8 mouse cellular contexts compared by ENCODE assay signal in the genomic region with DNA sequence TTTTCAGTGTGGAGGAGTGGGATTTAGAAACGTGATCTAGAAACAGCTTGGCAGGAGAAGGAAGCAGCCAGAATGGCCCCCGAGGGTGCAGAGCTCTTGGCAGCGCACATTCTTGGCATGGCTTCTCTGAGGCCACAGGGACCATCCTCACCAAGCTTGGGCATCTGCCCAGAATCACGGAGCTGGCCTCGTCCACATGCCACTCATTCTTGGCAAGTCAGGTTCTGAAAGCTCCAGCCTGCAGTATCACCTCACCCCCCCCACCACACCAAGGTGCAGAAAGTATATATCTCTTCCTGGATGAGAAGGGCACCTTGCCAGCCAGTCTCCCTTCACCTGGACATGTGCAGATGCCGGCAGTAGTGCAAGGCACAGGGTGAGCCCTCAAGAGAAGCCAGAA.
DNase-seq lines count a peak whose midpoint lies in the region; ATAC-seq lines count a peak whose summit lies in the region.

No protein-coding gene starts in this region.

- H3K4me3 ChIP-seq in forebrain, embryonic 14.5 days (ENCODE audit: low read depth, low read length), result no peak overlapping the region
- H3K4me3 ChIP-seq in forebrain, embryonic 10.5 days, result no peak overlapping the region
- H3K4me3 ChIP-seq in midbrain, embryonic 14.5 days (replicated peaks; ENCODE audit: low read depth, low read length), result no peak overlapping the region
- H3K4me3 ChIP-seq in midbrain, embryonic 11.5 days (ENCODE audit: low read depth, low read length), result no peak overlapping the region

- H3K9ac ChIP-seq in forebrain, embryonic 14.5 days (ENCODE audit: low read length), result no peak overlapping the region
- H3K9ac ChIP-seq in midbrain, embryonic 14.5 days (replicated peaks; ENCODE audit: low read length), result no peak overlapping the region
- H3K9ac ChIP-seq in midbrain, embryonic 11.5 days (ENCODE audit: low read length), result no peak overlapping the region

- no peak overlapping the region for H3K4me2 ChIP-seq in forebrain, embryonic 14.5 days (ENCODE audit: low read length)
- no peak overlapping the region for H3K4me2 ChIP-seq in midbrain, embryonic 14.5 days (ENCODE audit: low read length)
- H3K4me2 ChIP-seq in midbrain, embryonic 11.5 days, result no peak overlapping the region

- no peaks in the 10 kb centered on the region for H3K27me3 ChIP-seq in forebrain, embryonic 14.5 days (replicated peaks; ENCODE audit: control insufficient read depth, insufficient read depth, low read length)
- H3K27me3 ChIP-seq in forebrain, embryonic 10.5 days (ENCODE audit: poor library complexity, severe bottlenecking), result no peaks in the 10 kb centered on the region
- no peaks in the 10 kb centered on the region for H3K27me3 ChIP-seq in midbrain, embryonic 14.5 days (ENCODE audit: control insufficient read depth, insufficient read depth, low read length)
- H3K27me3 ChIP-seq in midbrain, embryonic 11.5 days (ENCODE audit: control insufficient read depth, insufficient read depth, low read length), result no peaks in the 10 kb centered on the region

- 51% methylated on average over 6 of the region's 6 CpGs for WGBS in forebrain, embryonic 14.5 days
- 86% methylated on average over 6 of the region's 6 CpGs for WGBS in forebrain, embryonic 10.5 days
- WGBS in midbrain, embryonic 14.5 days, result 58% methylated on average over 6 of the region's 6 CpGs
- WGBS in midbrain, embryonic 11.5 days, result 72% methylated on average over 6 of the region's 6 CpGs

- no peaks in the 10 kb centered on the region for H3K36me3 ChIP-seq in forebrain, embryonic 14.5 days (ENCODE audit: control insufficient read depth, insufficient read depth, low read length)
- no peaks in the 10 kb centered on the region for H3K36me3 ChIP-seq in forebrain, embryonic 10.5 days (replicated peaks)
- H3K36me3 ChIP-seq in midbrain, embryonic 14.5 days (ENCODE audit: control insufficient read depth, insufficient read depth, low read length), result no peaks in the 10 kb centered on the region
- no peaks in the 10 kb centered on the region for H3K36me3 ChIP-seq in midbrain, embryonic 11.5 days (ENCODE audit: control insufficient read depth, insufficient read depth, low read length)

- H3K9me3 ChIP-seq in forebrain, embryonic 14.5 days (replicated peaks; ENCODE audit: control insufficient read depth, low read length), result no peaks in the 10 kb centered on the region
- H3K9me3 ChIP-seq in forebrain, embryonic 10.5 days, result no peaks in the 10 kb centered on the region
- H3K9me3 ChIP-seq in midbrain, embryonic 14.5 days (ENCODE audit: control insufficient read depth, low read length), result no peaks in the 10 kb centered on the region
- no peaks in the 10 kb centered on the region for H3K9me3 ChIP-seq in midbrain, embryonic 11.5 days (ENCODE audit: control insufficient read depth, low read length)

- DNase-seq in forebrain, embryonic 14.5 days (ENCODE audit: low spot score), result peak; percentile 81
- DNase-seq in forebrain, embryonic 10.5 days (ENCODE audit: extremely low spot score, low spot score), result no peak
- peak; percentile 63 for DNase-seq in midbrain, embryonic 14.5 days
- no peak for DNase-seq in midbrain, embryonic 11.5 days (ENCODE audit: low spot score, missing footprints)
- peak; percentile 28 to 52 for DNase-seq in heart, adult 9 months (ENCODE audit: low spot score in 2 of 2)
- peak; percentile 17 to 43 for DNase-seq in left cerebral cortex, postnatal 25 days (ENCODE audit: low spot score in 2 of 2)
- DNase-seq in thymus, postnatal 4 days, result no peak
- DNase-seq in natural killer cell, adult 2 months (ENCODE audit: low spot score in 2 of 2), result no peak

- peak; percentile 55; the same call in 1 of the 2 replicates for ATAC-seq in forebrain, embryonic 14.5 days
- no peak for ATAC-seq in midbrain, embryonic 14.5 days (ENCODE audit: low FRiP score, low TSS enrichment)
- ATAC-seq in midbrain, embryonic 11.5 days (ENCODE audit: low FRiP score), result no peak

- no peak overlapping the region for H3K27ac ChIP-seq in forebrain, embryonic 14.5 days (ENCODE audit: low read depth, low read length)
- H3K27ac ChIP-seq in forebrain, embryonic 10.5 days, result no peak overlapping the region
- H3K27ac ChIP-seq in midbrain, embryonic 14.5 days (replicated peaks; ENCODE audit: low read depth, low read length), result no peak overlapping the region
- H3K27ac ChIP-seq in midbrain, embryonic 11.5 days (ENCODE audit: low read depth, low read length), result no peak overlapping the region

- H3K4me1 ChIP-seq in forebrain, embryonic 14.5 days (ENCODE audit: control insufficient read depth, insufficient read depth, low read length), result peaks cover 2% of the 10 kb centered on the region; the same call in 1 of the 2 replicates
- H3K4me1 ChIP-seq in forebrain, embryonic 10.5 days, result no peaks in the 10 kb centered on the region; the same call in 1 of the 2 replicates
- H3K4me1 ChIP-seq in midbrain, embryonic 14.5 days (ENCODE audit: control insufficient read depth, insufficient read depth, low read length), result 0 out of 2 replicates have a peak, but pooled peaks cover 2% of the 10 kb centered on the region
- H3K4me1 ChIP-seq in midbrain, embryonic 11.5 days (ENCODE audit: control insufficient read depth, insufficient read depth, low read length), result no peaks in the 10 kb centered on the region

- intact Hi-C loops in left cerebral cortex, postnatal 25 days (cut with DNase I), result no loop called here

Comparison
In these comparisons a context has a peak if more than half of its experiments do, and no peak if none do; other contexts are left out.
1. DNase-seq: peak in forebrain, embryonic 14.5 days (single experiment), midbrain, embryonic 14.5 days (single experiment), heart, adult 9 months (2 of 2) and left cerebral cortex, postnatal 25 days (2 of 2); none in forebrain, embryonic 10.5 days (single experiment), midbrain, embryonic 11.5 days (single experiment), thymus, postnatal 4 days (single experiment) and natural killer cell, adult 2 months (0 of 2).